Mouse (Mus musculus): Measurements from ENCODE around the gene Unc13b. TPM values are rescaled to one million over a fixed set of nuclear protein-coding genes. Genes with fewer than 3 reads are reported as not detected.

Gene Unc13b
- polyA plus RNA-seq, 1 experiment, result 0.08 TPM

DNA sequence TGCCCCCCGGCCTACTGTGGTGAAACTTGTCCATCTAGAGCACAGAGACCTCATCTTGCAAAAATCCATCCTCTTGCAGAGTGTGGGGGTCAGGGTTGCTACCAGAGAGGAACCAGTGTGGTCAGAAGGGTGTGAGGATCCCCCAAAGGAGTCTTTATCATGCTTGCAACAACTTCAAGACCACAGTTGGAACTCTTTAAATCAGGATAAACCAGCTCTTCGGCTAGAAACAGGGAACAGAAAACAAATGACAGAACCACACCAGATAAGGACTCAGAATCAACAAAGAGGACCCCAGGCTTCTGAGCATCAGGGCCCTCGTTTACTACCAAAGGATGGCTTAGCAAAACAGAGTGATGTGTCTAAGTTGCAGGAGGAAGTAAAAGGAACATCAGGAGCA is 157.7 kb downstream of the Unc13b start:
- Histone ChIP-seq H3K27me3 (ENCODE audit: control insufficient read depth, insufficient read depth, insufficient read length) (peaks cover 22% of the 10 kb centered on the region), H3ac (ENCODE audit: control insufficient read depth, insufficient read length, low read depth) (no peak overlapping the region), H3K36me3 (ENCODE audit: control insufficient read depth, insufficient read depth) (no peaks in the 10 kb centered on the region), H3K79me3 (ENCODE audit: low read depth) (no peaks in the 10 kb centered on the region), H3K4me3 (ENCODE audit: insufficient read depth, poor library complexity, severe bottlenecking) (no peak overlapping the region), H3K79me2 (ENCODE audit: control insufficient read depth, insufficient read depth) (no peaks in the 10 kb centered on the region)
- no peak for TF ChIP-seq FOSL1 (IDR thresholded peaks at IDR 0.05; ENCODE audit: insufficient read depth, low read length, poor library complexity, severe bottlenecking)
- TF ChIP-seq CEBPB (IDR thresholded peaks at IDR 0.05; ENCODE audit: low read depth), result no peak
- TF ChIP-seq MYOG (IDR thresholded peaks at IDR 0.05; ENCODE audit: control insufficient read depth, extremely low read depth, insufficient read length), result no peak
- TF ChIP-seq USF1 (IDR thresholded peaks at IDR 0.05; ENCODE audit: low read depth), result no peak
- no peak for TF ChIP-seq MYOD1 (IDR thresholded peaks at IDR 0.05; ENCODE audit: control insufficient read depth, insufficient read length, low read depth)
- TF ChIP-seq MAX (IDR thresholded peaks at IDR 0.05), result no peak
- TF ChIP-seq CTCF (IDR thresholded peaks at IDR 0.05; ENCODE audit: control insufficient read depth, insufficient read depth, insufficient read length), result no peak

DNA sequence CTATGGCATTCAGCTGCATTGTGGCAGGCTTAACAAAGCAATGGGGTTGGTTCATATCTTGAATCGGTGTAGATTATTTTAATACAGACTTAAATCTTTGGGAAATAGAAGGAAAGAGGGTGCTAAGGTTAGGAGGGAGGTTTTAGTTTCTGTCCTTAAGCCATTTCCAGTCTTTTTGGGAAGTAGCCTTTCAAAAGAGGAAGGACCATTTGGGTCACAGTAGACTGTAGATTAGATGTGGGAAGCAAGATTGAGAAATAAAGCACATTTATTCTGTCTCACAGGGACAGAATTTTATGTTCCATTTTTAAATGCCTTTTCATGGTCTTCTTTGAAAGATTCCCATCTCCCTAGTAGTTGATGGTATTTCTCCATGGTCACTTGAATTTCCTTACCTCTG is 159.2 kb downstream of the Unc13b start:
- Histone ChIP-seq H3K79me2 (ENCODE audit: control insufficient read depth, insufficient read depth) (no peaks in the 10 kb centered on the region), H3K36me3 (ENCODE audit: control insufficient read depth, insufficient read depth) (no peaks in the 10 kb centered on the region), H3ac (ENCODE audit: control insufficient read depth, insufficient read length, low read depth) (no peak overlapping the region), H3K79me3 (ENCODE audit: low read depth) (no peaks in the 10 kb centered on the region), H3K4me3 (ENCODE audit: insufficient read depth, poor library complexity, severe bottlenecking) (no peak overlapping the region), H3K27me3 (ENCODE audit: control insufficient read depth, insufficient read depth, insufficient read length) (peaks cover 18% of the 10 kb centered on the region)
- TF ChIP-seq FOSL1 (IDR thresholded peaks at IDR 0.05; ENCODE audit: insufficient read depth, low read length, poor library complexity, severe bottlenecking), result no peak
- TF ChIP-seq CTCF (IDR thresholded peaks at IDR 0.05; ENCODE audit: control insufficient read depth, insufficient read depth, insufficient read length), result no peak
- TF ChIP-seq MYOD1 (IDR thresholded peaks at IDR 0.05; ENCODE audit: control insufficient read depth, insufficient read length, low read depth), result no peak
- TF ChIP-seq CEBPB (IDR thresholded peaks at IDR 0.05; ENCODE audit: low read depth), result no peak
- TF ChIP-seq USF1 (IDR thresholded peaks at IDR 0.05; ENCODE audit: low read depth), result no peak
- no peak for TF ChIP-seq MYOG (IDR thresholded peaks at IDR 0.05; ENCODE audit: control insufficient read depth, extremely low read depth, insufficient read length)
- no peak for TF ChIP-seq MAX (IDR thresholded peaks at IDR 0.05)

DNA sequence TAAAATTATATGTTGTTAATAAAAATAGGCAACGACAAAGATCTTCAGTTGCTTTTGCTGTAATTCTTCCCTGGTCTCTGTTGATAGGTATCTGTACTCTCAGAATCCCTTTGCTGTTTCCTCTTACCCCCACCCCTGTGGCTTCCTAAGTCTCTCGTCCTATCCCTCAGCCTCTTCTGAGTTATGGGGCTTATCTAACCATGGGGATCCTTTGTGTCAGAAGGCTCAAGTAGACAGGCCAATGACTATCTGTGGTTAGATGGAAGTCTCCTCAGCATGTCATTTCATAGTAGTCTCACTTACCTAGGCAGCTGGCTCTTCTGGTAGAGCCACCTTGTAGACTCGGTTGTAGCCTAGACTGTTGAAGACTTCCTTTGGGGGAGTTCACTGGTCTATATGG is 173.1 kb downstream of the Unc13b start:
- no peaks in the 10 kb centered on the region for H3K79me3 ChIP-seq (ENCODE audit: low read depth)
- no peak overlapping the region for H3K4me3 ChIP-seq (ENCODE audit: insufficient read depth, poor library complexity, severe bottlenecking)
- no peak overlapping the region for H3ac ChIP-seq (ENCODE audit: control insufficient read depth, insufficient read length, low read depth)
- peaks cover 15% of the 10 kb centered on the region for H3K27me3 ChIP-seq (ENCODE audit: control insufficient read depth, insufficient read depth, insufficient read length)
- no peaks in the 10 kb centered on the region for H3K36me3 ChIP-seq (ENCODE audit: control insufficient read depth, insufficient read depth)
- H3K79me2 ChIP-seq (ENCODE audit: control insufficient read depth, insufficient read depth), result no peaks in the 10 kb centered on the region
- TF ChIP-seq CTCF (IDR thresholded peaks at IDR 0.05; ENCODE audit: control insufficient read depth, insufficient read depth, insufficient read length), result no peak
- TF ChIP-seq MYOD1 (IDR thresholded peaks at IDR 0.05; ENCODE audit: control insufficient read depth, insufficient read length, low read depth), result no peak
- TF ChIP-seq FOSL1 (IDR thresholded peaks at IDR 0.05; ENCODE audit: insufficient read depth, low read length, poor library complexity, severe bottlenecking), result no peak
- TF ChIP-seq MYOG (IDR thresholded peaks at IDR 0.05; ENCODE audit: control insufficient read depth, extremely low read depth, insufficient read length), result no peak
- no peak for TF ChIP-seq USF1 (IDR thresholded peaks at IDR 0.05; ENCODE audit: low read depth)
- no peak for TF ChIP-seq CEBPB (IDR thresholded peaks at IDR 0.05; ENCODE audit: low read depth)
- TF ChIP-seq MAX (IDR thresholded peaks at IDR 0.05), result no peak

DNA sequence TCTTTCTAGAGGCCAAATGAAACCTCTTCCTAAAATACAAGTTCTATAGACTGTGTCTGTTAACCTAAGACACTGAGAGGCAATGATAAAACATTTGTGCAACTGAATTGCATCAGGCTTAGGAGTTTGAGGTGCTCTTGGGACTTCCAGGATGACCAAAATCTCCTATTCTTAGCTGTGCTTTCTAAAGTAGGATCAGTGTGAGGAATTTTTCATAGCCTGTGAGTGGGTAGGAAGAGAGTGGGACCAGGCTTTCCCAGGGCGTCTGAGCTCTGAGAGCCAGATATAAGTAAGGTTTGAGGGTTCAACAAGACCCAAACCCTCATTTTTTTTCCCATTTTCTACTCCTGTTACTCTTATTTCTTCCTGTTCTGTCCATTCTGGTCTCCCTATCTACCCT is 174.2 kb downstream of the Unc13b start:
- Histone ChIP-seq H3K79me3 (ENCODE audit: low read depth) (no peaks in the 10 kb centered on the region), H3K36me3 (ENCODE audit: control insufficient read depth, insufficient read depth) (no peaks in the 10 kb centered on the region), H3ac (ENCODE audit: control insufficient read depth, insufficient read length, low read depth) (no peak overlapping the region), H3K4me3 (ENCODE audit: insufficient read depth, poor library complexity, severe bottlenecking) (no peak overlapping the region), H3K79me2 (ENCODE audit: control insufficient read depth, insufficient read depth) (no peaks in the 10 kb centered on the region), H3K27me3 (ENCODE audit: control insufficient read depth, insufficient read depth, insufficient read length) (peaks cover 19% of the 10 kb centered on the region)
- no peak for TF ChIP-seq MYOG (IDR thresholded peaks at IDR 0.05; ENCODE audit: control insufficient read depth, extremely low read depth, insufficient read length)
- no peak for TF ChIP-seq MAX (IDR thresholded peaks at IDR 0.05)
- TF ChIP-seq CEBPB (IDR thresholded peaks at IDR 0.05; ENCODE audit: low read depth), result no peak
- no peak for TF ChIP-seq CTCF (IDR thresholded peaks at IDR 0.05; ENCODE audit: control insufficient read depth, insufficient read depth, insufficient read length)
- no peak for TF ChIP-seq MYOD1 (IDR thresholded peaks at IDR 0.05; ENCODE audit: control insufficient read depth, insufficient read length, low read depth)
- TF ChIP-seq USF1 (IDR thresholded peaks at IDR 0.05; ENCODE audit: low read depth), result no peak
- no peak for TF ChIP-seq FOSL1 (IDR thresholded peaks at IDR 0.05; ENCODE audit: insufficient read depth, low read length, poor library complexity, severe bottlenecking)

DNA sequence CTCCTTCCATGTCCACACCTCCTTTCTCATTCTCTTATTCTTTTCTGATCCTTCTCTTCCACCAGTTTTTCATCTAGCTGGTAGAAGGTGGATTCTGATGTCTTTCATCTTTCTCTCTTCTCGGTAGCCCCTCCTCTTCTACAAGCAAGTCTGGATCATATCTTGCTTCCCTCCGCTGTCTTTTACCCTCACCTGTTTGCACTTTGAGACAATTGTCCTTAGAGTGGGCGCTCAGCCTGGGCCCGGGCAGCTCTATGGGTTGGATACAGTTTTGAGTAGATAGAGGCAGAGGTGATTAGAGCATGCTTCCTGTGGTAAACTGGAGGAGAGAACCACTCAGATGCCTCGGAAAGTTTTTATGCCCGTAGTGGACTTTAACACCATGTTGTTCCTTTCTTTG is 174.7 kb downstream of the Unc13b start:
- H3ac ChIP-seq (ENCODE audit: control insufficient read depth, insufficient read length, low read depth), result no peak overlapping the region
- no peak overlapping the region for H3K4me3 ChIP-seq (ENCODE audit: insufficient read depth, poor library complexity, severe bottlenecking)
- no peaks in the 10 kb centered on the region for H3K36me3 ChIP-seq (ENCODE audit: control insufficient read depth, insufficient read depth)
- no peaks in the 10 kb centered on the region for H3K79me2 ChIP-seq (ENCODE audit: control insufficient read depth, insufficient read depth)
- H3K27me3 ChIP-seq (ENCODE audit: control insufficient read depth, insufficient read depth, insufficient read length), result peaks cover 22% of the 10 kb centered on the region
- no peaks in the 10 kb centered on the region for H3K79me3 ChIP-seq (ENCODE audit: low read depth)
- TF ChIP-seq MAX (IDR thresholded peaks at IDR 0.05) (no peak), USF1 (IDR thresholded peaks at IDR 0.05; ENCODE audit: low read depth) (no peak), MYOG (IDR thresholded peaks at IDR 0.05; ENCODE audit: control insufficient read depth, extremely low read depth, insufficient read length) (no peak), MYOD1 (IDR thresholded peaks at IDR 0.05; ENCODE audit: control insufficient read depth, insufficient read length, low read depth) (no peak), CEBPB (IDR thresholded peaks at IDR 0.05; ENCODE audit: low read depth) (no peak), FOSL1 (IDR thresholded peaks at IDR 0.05; ENCODE audit: insufficient read depth, low read length, poor library complexity, severe bottlenecking) (no peak), CTCF (IDR thresholded peaks at IDR 0.05; ENCODE audit: control insufficient read depth, insufficient read depth, insufficient read length) (no peak)

DNA sequence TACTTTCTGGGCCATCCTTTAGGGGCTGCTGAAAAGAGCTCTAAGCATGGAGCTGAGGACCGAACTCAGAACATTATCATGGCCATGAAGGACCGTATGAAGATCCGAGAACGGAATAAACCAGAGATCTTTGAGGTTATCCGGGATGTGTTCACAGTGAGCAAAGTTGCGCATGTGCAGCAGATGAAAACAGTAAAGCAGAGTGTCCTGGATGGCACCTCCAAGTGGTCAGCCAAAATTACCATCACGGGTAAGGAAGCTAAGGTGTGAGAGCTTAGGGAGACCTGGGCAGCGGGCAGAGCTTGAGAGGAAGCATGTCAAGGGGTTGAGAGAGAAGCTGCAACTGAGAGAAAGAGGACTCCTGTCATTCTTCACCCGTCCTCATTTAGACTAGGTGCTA is 178.1 kb downstream of the Unc13b start:
- TF ChIP-seq CEBPB (IDR thresholded peaks at IDR 0.05; ENCODE audit: low read depth), result no peak
- no peak for TF ChIP-seq USF1 (IDR thresholded peaks at IDR 0.05; ENCODE audit: low read depth)
- TF ChIP-seq CTCF (IDR thresholded peaks at IDR 0.05; ENCODE audit: control insufficient read depth, insufficient read depth, insufficient read length), result no peak
- no peak for TF ChIP-seq MYOD1 (IDR thresholded peaks at IDR 0.05; ENCODE audit: control insufficient read depth, insufficient read length, low read depth)
- no peak for TF ChIP-seq MAX (IDR thresholded peaks at IDR 0.05)
- TF ChIP-seq MYOG (IDR thresholded peaks at IDR 0.05; ENCODE audit: control insufficient read depth, extremely low read depth, insufficient read length), result no peak
- no peak for TF ChIP-seq FOSL1 (IDR thresholded peaks at IDR 0.05; ENCODE audit: insufficient read depth, low read length, poor library complexity, severe bottlenecking)
- H3K27me3 ChIP-seq (ENCODE audit: control insufficient read depth, insufficient read depth, insufficient read length), result peaks cover 20% of the 10 kb centered on the region
- H3K79me3 ChIP-seq (ENCODE audit: low read depth), result no peaks in the 10 kb centered on the region
- no peak overlapping the region for H3K4me3 ChIP-seq (ENCODE audit: insufficient read depth, poor library complexity, severe bottlenecking)
- H3ac ChIP-seq (ENCODE audit: control insufficient read depth, insufficient read length, low read depth), result no peak overlapping the region
- H3K79me2 ChIP-seq (ENCODE audit: control insufficient read depth, insufficient read depth), result no peaks in the 10 kb centered on the region
- no peaks in the 10 kb centered on the region for H3K36me3 ChIP-seq (ENCODE audit: control insufficient read depth, insufficient read depth)
